Mouse (Mus musculus): ENCODE data around the gene Tmem125.

GRCm38 (mm10) chr4:118539904-118540303 is 3.9 kb downstream of the Tmem125 start:
- TF ChIP-seq CTCF (IDR thresholded peaks at IDR 0.05; ENCODE audit: low read depth) (no peak), EP300 (IDR thresholded peaks at IDR 0.05; ENCODE audit: low read depth) (no peak)
